Mouse (Mus musculus) A20 (cell line): Measurements from ENCODE around the gene Hspb11.

ENCODE experiments used
- DNase-seq: peaks from one replicate; pipeline ENCODE4 v3.0.0-alpha.2; 2011; ENCODE audit warnings: low read depth, low spot score

Gene Hspb11

DNA sequence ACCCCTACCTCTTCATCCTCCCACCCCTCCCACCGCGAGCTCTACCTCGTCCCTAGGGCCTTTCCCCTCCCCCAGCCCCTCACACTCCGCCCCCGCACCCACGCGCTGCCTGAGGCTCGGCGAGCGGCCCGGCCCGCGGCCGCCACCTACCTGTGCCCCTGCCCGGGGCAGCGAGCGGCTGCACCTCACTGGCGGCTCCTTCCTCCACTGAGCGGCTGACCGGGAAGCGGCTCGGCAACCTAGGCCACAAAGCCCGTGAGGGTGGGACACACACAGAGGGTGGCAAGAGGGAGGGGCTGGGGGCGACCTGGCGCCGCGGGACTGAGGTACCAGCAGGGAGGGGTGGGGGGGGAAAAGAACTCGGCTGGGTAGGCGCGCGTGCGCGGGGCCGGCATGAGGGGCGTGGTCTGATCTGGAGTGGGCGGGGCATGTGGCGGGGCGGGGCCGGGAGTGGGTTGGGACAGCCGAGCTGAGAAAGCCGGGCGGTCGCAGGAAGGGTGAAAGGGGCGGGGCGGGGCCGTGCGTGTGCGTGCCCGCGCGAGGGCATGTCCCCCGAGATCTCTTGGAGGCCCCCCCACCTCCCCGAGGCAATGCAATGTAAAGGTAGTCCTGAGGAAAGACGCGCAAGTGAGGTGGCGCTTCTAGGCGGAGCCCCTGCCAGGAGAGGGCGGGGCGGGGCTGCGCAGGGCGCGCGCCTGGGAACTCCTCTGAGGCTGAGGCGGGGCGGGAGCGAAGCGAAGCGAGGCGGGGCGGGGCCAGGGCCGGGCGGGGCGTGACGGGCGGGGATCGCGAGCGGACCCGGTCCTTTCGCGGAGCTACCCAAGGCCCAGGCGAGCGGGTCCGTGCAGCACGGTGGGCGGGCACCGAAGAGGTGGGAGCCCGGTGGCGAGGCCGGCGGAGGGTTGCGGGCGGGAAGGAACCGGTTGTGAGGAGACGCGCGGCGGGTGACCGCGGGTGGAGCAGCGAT lies at the start of gene Hspb11, which contains the start of gene Lrrc42:
Gene Hspb11 (plus strand): TSS at position 469 of the 967 bp plus-strand sequence.
Gene Lrrc42 (minus strand): TSS at position 408 of the 967 bp plus-strand sequence.
- peak; percentile 98 for DNase-seq

DNA sequence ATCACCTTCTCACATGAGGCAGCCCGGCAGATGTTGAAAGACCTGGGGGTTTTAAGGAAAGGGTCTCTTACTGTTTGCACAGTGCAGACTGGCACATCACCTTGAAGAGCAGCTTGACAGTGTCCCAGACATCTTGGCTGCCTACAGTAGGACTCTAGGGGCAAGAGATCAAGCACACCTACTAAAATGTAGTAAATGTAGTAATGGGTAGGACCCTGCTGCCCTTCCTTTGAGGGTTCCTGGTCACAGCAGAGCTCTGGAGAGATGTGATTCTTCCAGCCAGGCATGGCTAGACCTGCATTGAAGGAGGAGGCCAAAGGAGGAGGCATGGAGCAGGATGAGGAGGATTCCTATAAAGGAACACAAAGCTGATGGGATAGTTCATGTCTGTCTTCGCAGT lies 46.4 kb upstream of the Hspb11 start:
- no peak for DNase-seq

- DNase-seq: no peak
Observed at GRCm38 (mm10) chr4:107208880-107209279, 44.5 kb upstream of the Hspb11 start, which contains the start of gene Ldlrad1. TSS of gene Ldlrad1 (plus strand) at chr4:107209180.

DNA sequence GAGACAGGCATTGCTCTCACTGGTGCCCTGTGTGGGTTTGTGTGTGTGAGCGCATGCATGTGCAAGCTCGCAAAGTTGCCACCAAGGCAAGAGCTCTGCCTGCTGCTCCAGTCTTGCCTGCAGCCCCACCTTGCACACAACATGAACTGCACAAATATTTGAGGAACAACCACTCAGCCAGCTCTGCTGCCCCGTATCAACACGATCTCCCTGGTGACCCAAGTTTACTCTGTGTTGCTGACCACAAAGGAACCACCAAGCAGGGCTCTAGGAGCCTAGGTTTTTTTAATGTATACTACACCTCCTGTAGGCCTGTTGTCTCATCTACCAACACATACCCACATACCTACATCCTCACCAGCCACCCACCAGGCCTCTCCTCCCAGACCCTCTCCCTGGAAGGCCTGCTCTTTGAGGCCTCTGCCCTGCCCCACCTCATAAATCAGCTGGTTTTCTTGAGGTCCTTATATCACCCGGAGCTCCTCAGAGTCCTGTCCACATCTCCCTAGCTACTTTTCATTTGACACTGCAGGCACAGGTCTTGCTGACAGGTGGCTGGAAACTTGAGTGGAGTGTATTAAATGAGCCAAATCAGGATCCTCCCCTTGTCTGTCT lies 42.8 kb upstream of the Hspb11 start:
- DNase-seq: no peak

GRCm38 (mm10) chr4:107211465-107211864 lies 41.9 kb upstream of the Hspb11 start:
- DNase-seq: no peak

GRCm38 (mm10) chr4:107211936-107212335 lies 41.5 kb upstream of the Hspb11 start:
- no peak for DNase-seq

DNA sequence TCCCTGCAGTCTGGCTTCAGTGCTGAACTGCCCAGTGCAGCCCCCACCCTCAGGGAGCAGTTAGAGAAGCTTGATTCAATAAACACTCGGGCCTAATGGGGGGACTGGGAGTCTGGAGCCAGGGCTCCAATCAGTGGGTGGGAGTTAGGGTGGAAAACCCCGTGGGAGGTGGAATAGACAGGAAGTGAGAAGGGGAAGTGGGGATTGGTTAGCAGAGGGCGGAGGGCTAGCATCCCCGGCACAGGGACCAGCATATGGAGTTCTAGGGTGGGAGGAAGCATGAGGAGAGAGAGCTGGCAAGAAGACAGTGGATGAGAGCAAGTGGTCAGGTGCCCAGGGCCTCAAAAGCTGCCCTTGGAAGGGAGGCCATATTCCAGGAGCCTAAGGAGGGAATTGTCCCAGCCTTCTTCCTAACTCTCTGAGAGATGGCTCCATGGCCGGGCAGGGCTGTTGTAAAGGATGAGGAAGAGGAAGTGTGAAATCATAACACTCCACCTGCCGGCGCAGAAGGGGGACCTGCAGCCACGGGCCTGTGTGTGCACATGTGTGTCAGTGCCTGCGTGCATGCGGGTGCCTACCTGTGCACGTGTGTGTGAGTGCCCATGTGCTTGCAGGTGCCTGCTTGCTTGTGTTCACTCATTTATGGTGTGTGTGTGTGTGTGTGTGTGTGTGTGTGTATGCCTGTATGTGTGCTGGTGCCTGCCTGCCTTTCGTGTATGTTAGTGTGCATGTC lies 39.9 kb upstream of the Hspb11 start:
- DNase-seq: peak; percentile 57

GRCm38 (mm10) chr4:107217574-107217973 lies 35.8 kb upstream of the Hspb11 start:
- no peak for DNase-seq

DNA sequence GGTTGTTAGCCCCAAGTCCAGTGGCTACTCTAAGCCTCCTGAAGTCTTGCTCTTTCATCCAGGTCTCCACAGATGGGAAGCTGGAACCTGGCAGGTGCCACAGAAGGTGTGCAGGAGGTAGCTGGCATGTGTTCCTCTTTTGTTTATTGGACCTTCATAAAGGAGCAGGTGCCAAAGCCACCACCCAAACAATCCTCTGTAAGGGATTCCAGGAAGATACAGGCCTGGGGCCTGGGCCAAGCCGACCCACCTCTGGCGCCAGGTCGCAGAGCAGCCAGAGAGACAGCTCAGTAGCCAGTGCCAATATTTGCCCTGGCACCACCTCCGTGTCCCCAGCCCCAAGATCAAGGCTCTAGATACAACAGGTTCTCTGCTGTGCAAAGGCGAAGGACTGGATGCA lies 31.9 kb upstream of the Hspb11 start:
- no peak for DNase-seq

DNA sequence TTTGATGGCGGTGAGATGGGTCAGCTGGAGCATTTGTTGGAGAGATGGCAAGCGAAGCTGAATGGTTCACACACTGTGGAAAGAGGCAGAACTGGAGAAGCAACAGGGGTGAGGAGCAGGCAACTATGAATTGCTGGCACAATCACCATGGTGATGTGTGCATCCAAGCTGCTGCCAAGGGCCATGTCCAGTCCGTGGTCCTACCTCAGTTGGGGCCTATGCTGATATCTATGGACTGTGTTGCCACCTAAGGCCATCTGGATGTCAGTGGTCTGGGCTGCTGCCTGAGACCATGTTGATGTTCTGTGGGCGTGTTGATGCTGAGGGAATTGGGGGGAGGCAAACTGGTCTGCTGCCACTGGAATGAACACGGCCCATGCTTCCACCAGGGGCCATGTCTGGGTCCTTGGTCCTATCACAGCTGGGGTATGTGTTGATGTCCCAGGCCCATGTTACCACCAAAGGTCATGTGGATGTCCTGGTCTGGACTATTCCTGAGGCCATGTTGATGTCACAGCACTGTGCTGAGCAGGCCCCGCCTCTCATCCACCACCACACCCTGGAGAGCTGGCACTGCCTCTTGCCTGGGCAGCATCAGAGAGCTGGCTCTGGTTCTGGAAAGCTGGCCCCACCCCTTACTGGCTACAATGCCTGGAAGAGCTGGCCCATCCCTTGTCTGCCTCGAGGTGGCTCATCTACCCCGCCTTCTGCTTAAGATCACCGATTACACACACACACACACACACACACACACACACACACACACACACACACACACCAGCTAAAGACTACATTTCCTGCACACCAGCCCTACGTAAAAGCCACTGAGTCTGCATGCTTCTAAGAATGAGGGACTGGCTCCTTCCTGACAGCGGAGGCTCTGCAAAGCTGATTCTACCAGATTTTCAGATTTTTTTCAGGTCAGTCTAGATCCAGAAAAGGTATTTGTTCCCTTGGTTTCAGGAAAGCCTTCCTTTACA lies 29.9 kb upstream of the Hspb11 start:
- no peak for DNase-seq

- DNase-seq: peak; percentile 19
Observed at GRCm38 (mm10) chr4:107226313-107226712, 27.1 kb upstream of the Hspb11 start.

- no peak for DNase-seq
Observed at GRCm38 (mm10) chr4:107232219-107232618, 21.2 kb upstream of the Hspb11 start.

DNA sequence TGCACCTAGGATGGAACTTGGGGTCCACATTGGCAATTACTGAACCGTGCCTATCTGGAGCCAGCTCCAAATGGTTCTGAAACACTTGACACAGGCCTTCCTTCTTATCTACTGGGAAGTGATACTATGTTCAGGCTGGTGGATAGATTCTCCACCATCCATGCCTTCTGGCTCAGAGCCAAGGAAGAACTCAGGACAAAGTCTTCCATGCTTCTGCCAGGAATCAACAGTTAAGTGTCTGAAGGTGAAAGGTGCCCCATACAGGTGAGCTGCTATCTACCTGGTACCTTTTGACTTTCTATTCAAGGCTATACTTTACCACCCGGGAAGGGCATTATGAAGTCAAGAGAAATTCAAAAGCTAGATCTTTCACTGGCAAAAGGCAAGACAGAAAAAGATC lies 15.1 kb upstream of the Hspb11 start:
- no peak for DNase-seq

- DNase-seq: no peak
Observed at GRCm38 (mm10) chr4:107240196-107240595, 13.2 kb upstream of the Hspb11 start.

DNA sequence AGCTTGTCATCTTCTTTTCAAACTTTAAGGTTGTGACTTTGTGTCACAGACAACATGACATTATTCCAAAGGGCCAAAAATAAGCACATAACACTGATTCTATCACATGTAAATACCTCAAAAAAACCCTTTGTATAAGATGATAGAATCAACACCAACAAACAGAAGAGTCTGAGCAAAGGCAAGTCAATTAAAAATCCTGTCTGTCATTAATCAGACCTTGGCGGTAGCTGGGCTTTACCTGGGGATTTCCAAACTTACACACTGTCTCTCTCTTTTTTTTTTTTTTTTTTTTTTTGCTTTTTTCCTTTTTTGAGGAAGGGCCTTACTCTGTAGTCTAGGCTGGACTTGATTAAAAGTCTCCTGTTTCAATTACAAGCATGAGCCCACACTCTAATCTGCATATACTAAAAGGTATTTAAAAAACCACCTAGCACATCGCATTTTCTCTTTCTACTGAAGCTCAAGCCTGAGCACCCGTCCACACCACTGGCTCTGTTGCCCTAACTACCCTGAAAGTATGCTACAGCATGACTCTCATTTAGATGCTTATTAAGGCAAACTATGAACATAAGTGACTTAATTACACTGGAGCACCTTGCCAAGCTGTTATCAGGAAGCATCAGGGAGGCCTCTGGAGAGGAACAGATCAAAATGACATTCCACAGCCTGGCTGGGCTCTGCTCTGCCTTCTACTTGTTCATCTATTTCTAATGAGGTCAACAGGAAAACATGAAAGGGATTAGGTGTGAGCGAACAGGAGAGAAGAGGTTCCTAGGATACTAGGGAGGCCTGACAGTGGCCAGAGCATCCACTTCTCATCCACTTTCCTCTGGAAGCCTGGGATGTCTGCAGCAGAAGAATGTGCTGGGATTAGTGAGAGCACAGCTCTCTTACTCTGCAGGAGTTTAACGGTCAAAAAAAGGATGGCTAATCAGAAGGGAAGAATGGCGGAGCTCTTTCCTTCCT lies 9.7 kb upstream of the Hspb11 start:
- no peak for DNase-seq

DNA sequence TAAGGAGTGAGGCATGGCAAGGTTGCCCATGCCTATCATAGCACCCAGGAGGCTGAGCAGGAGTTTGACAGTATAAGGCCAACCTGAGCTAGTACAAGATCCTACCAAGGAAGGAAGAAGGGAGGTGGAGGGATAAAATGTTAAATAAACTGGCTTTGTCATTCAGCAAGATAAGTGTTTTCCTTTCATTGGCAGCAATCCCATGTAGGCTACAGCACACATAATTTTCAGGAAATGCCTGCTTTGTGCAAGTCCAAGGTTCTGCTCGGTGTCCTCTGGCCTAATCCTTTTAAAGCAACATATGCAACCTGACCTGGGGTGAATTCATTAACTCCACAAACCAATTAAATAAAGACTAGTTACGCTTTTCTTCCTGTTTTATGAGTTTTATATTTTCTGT lies 8.0 kb upstream of the Hspb11 start:
- DNase-seq: no peak

DNA sequence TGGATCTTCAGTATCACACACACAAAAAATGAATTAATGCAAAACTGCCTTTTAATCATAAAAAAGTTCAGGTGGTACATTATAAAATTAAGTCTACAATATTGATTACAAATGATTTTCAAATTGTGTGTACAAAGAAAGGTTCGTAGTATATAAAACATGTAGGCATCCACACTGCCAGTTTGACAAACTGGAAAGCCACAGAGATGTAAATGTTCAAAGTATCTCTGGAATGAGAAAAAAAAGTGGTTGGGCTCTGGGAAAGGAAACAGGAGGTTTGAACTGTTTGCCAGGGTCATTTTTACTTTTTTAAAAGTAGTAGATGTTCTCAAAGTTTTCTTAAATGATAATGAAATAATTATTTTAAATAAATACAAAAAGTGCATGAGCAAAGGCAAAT lies 7.4 kb upstream of the Hspb11 start:
- DNase-seq: no peak

GRCm38 (mm10) chr4:107247110-107247509 lies 6.3 kb upstream of the Hspb11 start:
- no peak for DNase-seq

DNA sequence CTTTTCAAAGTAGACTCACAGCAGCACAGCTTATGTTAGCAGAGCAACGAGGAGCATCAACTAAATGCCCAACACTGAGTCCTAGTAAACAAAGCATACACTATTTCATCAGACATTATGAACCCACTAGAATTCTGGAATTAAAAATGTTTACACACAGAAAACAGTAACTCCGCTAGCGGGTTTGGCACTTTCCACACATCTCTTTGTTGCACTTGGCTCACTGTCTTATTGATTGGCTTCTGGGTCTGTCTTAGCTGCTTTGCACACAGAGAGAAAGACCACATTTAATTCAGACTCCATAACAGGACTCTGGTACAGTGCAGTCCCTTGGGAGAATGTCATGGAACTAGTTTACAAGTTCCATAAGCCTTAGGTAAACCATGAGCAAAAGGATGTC lies 5.3 kb upstream of the Hspb11 start:
- DNase-seq: no peak

- DNase-seq: peak; percentile 40
Observed at GRCm38 (mm10) chr4:107249471-107249870, 3.9 kb upstream of the Hspb11 start.
